ENCODE assay signal across 19 mouse cellular contexts in the genomic region with DNA sequence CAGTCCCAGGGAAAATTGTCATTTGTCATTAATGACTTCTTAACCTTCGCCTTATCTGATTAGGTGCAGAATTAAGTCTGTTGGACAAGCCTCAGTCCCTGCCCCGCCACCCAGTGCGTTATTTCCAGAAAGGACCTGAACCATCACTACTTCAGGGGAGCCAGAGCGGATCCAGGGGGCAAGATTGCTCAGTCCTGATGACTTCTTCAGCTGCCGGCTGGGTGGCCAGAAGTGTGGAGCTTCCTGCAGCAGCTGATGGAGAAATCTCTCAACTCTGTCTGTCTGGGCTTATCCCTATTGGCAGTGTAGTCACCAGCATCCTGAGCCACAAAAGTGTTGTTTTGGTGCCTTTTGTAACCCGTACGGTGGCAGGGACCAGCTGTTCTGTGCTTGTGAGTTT.
DNase-seq lines count a peak whose midpoint lies in the region; ATAC-seq and TF ChIP-seq lines count a peak whose summit lies in the region.
"Had no signal": no experiment of that assay in that cellular context is flagged by ENCODE, and none has a peak within 500 bp of the region (broad histone marks: within the 10 kb centered on the region; RNA-seq: fewer than 3 reads in every experiment).

No protein-coding gene starts in this region.

- 77% methylated on average over 7 of the region's 7 CpGs for WGBS in kidney, embryonic 14.5 days
- 47% methylated on average over 7 of the region's 7 CpGs for WGBS in lung, embryonic 15.5 days
- WGBS in lung, adult 2 months: 76% methylated on average over 7 of the region's 7 CpGs

- no peak overlapping the region for H3K9ac ChIP-seq in kidney, embryonic 14.5 days (ENCODE audit: low read depth, low read length)
- H3K9ac ChIP-seq in lung, embryonic 15.5 days: no peak overlapping the region
- H3K9ac ChIP-seq: neural tube, embryonic 15.5 days; stomach, embryonic 15.5 days had no signal

- no peak overlapping the region for H3K4me2 ChIP-seq in kidney, embryonic 14.5 days (replicated peaks; ENCODE audit: low read depth, low read length)
- no peak overlapping the region for H3K4me2 ChIP-seq in lung, embryonic 15.5 days
- H3K4me2 ChIP-seq: neural tube, embryonic 15.5 days; stomach, embryonic 15.5 days had no signal

- no peaks in the 10 kb centered on the region for H3K36me3 ChIP-seq in kidney, embryonic 14.5 days (ENCODE audit: control insufficient read depth, insufficient read depth, low read length)
- H3K36me3 ChIP-seq in lung, embryonic 15.5 days: 0 out of 2 replicates have a peak, but pooled peaks cover 5% of the 10 kb centered on the region
- H3K36me3 ChIP-seq: stomach, embryonic 15.5 days had no signal

- intact Hi-C loops in gastrocnemius, postnatal 14 days (cut with DNase I; ENCODE audit: low total_unique reads): no loop called here

- no peak overlapping the region for H3K27ac ChIP-seq in kidney, embryonic 14.5 days (ENCODE audit: low read depth, low read length)
- peak overlapping the region; percentile 43 for H3K27ac ChIP-seq in lung, embryonic 15.5 days
- H3K27ac ChIP-seq: embryonic facial prominence, embryonic 10.5 days; heart, adult 2 months; limb, embryonic 10.5 days; neural tube, embryonic 15.5 days; stomach, embryonic 15.5 days had no signal

- H3K9me3 ChIP-seq in kidney, embryonic 14.5 days (ENCODE audit: control insufficient read depth, low read length): peaks cover 7% of the 10 kb centered on the region; the same call in 1 of the 2 replicates
- H3K9me3 ChIP-seq in lung, embryonic 15.5 days: peaks cover 6% of the 10 kb centered on the region; the same call in 1 of the 2 replicates
- H3K9me3 ChIP-seq: limb, embryonic 10.5 days; neural tube, embryonic 15.5 days; stomach, embryonic 15.5 days had no signal

- peaks cover 7% of the 10 kb centered on the region; the same call in 1 of the 2 replicates for H3K4me1 ChIP-seq in kidney, embryonic 14.5 days (ENCODE audit: control insufficient read depth, insufficient read depth, low read length)
- peaks cover 29% of the 10 kb centered on the region for H3K4me1 ChIP-seq in lung, embryonic 15.5 days
- H3K4me1 ChIP-seq in lung, adult 2 months (ENCODE audit: control insufficient read depth, insufficient read depth, low read length): peaks cover 5% of the 10 kb centered on the region
- H3K4me1 ChIP-seq: limb, embryonic 10.5 days; stomach, embryonic 15.5 days had no signal

- H3K27me3 ChIP-seq in kidney, embryonic 14.5 days (ENCODE audit: control insufficient read depth, insufficient read depth, low read length): no peaks in the 10 kb centered on the region
- no peaks in the 10 kb centered on the region for H3K27me3 ChIP-seq in lung, embryonic 15.5 days
- H3K27me3 ChIP-seq: neural tube, embryonic 15.5 days; stomach, embryonic 15.5 days had no signal

- no peak overlapping the region for H3K4me3 ChIP-seq in kidney, embryonic 14.5 days (ENCODE audit: low read length)
- no peak overlapping the region for H3K4me3 ChIP-seq in lung, embryonic 15.5 days
- H3K4me3 ChIP-seq in lung, adult 2 months (replicated peaks; ENCODE audit: extremely low read depth, low read depth, low read length): no peak overlapping the region
- H3K4me3 ChIP-seq: embryonic facial prominence, embryonic 10.5 days; heart, adult 2 months; limb, embryonic 10.5 days; neural tube, embryonic 15.5 days; stomach, embryonic 15.5 days had no signal

- ATAC-seq in kidney, embryonic 14.5 days (ENCODE audit: low FRiP score, low TSS enrichment): no peak
- peak; percentile 84 for ATAC-seq in lung, embryonic 15.5 days (ENCODE audit: borderline replicate concordance, extremely low read depth, low FRiP score, low TSS enrichment)
- ATAC-seq: midbrain, embryonic 16.5 days had no signal

- DNase-seq in gastrocnemius, postnatal 14 days: peak; percentile 26
- no peak for DNase-seq in gastrocnemius, postnatal 25 days
- peak; percentile 25 to 33 for DNase-seq in kidney, postnatal 36 days
- no peak for DNase-seq in lung, adult 2 months
- DNase-seq in lung, postnatal 4 days: peak; percentile 45 to 89
- no peak for DNase-seq in ovary, postnatal 36 days (ENCODE audit: low spot score)
- DNase-seq: B cell, adult 2 months; cerebellum, adult 8-10 months; heart, adult 2 months; right cerebral cortex, postnatal 25 days; thymus, adult 18-20 months; thymus, postnatal 4 days had no signal

- no peak for TF ChIP-seq CTCF in lung, adult 2 months (IDR thresholded peaks at IDR 0.05; ENCODE audit: insufficient read depth, low read length)

- TF ChIP-seq POLR2A in lung, adult 2 months (IDR thresholded peaks at IDR 0.05; ENCODE audit: borderline replicate concordance, extremely low read depth, low read depth, low read length): no peak

Comparison
In these comparisons a context has a peak if more than half of its experiments do, and no peak if none do; other contexts are left out.
1. DNase-seq: peak in gastrocnemius, postnatal 14 days (single experiment), kidney, postnatal 36 days (2 of 2) and lung, postnatal 4 days (2 of 2); none in gastrocnemius, postnatal 25 days (single experiment), lung, adult 2 months (single experiment) and ovary, postnatal 36 days (single experiment).